Mouse (Mus musculus): ENCODE measurements around the gene Mb.
"Not testable (repeated sequence)": the region's sequence is repeated elsewhere in the genome, so short reads cannot be mapped to it uniquely, and the experiment has no call there.

The Mb gene

DNA sequence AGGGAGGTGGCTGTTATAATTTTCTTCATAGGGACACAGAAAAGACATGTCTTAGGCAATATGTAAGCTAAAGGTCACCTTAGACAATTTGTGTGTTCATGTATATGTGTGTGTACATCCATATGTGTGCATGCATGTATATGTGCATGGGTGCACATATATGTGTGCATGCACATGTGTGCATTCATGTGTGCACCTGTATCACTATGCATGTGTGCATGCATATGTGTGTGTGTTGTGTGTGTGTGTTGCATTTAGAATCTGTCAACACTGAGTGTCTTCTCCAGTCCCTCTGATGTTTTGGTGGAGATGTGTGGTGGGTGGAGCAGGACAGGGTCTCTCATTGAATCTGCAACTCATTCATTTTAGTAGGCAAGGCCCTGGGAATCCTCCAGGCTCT is 12.3 kb upstream of the Mb start:
- no peak for DNase-seq (ENCODE audit: low spot score)

DNA sequence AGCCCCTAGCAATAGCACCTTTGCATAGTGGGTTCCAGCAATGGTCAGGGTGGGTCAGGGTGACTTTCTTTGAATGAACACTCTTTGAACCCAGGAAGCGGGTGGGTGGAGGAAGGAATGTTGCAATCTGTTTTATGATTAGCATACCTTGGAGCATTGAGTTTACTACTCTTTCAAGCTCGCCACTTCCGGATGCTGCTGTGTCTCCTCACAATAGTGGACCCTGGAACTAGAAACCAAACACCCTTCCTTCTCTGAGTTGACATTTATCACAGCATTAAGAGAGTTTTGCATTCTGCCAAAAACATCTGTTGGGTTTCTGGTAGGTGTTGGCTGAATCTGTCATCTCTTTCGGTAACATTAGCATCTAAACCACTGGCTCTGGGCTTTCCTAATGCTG is 8.9 kb upstream of the Mb start:
- not testable (repeated sequence) for DNase-seq (ENCODE audit: low spot score)

DNA sequence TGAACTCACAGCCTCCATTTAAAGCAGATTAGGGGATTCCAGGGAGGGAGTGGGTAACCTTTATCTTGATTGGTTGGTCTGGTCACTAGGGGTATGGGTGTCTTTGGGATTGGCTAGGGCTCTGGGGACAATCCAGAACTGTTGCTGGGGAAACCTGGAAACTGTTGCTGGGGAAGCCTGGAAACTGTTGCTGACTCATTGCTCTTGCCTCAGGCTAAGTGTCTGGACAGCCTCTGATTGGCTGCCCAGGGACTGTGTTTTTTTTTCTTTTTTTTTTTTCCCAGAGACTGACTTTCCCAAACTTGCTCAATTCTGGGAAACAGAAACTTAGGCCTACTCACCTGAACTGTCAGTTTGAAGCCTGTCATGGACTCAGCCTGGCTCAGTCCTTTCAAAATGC is 8.1 kb upstream of the Mb start:
- no peak for DNase-seq (ENCODE audit: low spot score)

DNA sequence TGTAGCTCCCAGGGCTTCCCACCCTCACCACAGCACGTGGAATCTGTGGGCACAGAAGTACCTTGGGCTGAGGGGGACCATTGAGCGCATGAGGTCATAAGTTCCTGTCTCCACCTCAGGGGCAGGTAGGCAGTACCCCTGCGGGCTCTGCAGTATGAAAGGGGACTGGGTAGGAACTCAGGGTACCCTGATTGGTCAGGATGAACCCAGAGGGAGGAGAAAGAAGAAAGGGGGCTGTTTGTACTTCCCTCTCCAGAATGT is 6.3 kb upstream of the Mb start:
- no peak for DNase-seq (ENCODE audit: low spot score)

DNA sequence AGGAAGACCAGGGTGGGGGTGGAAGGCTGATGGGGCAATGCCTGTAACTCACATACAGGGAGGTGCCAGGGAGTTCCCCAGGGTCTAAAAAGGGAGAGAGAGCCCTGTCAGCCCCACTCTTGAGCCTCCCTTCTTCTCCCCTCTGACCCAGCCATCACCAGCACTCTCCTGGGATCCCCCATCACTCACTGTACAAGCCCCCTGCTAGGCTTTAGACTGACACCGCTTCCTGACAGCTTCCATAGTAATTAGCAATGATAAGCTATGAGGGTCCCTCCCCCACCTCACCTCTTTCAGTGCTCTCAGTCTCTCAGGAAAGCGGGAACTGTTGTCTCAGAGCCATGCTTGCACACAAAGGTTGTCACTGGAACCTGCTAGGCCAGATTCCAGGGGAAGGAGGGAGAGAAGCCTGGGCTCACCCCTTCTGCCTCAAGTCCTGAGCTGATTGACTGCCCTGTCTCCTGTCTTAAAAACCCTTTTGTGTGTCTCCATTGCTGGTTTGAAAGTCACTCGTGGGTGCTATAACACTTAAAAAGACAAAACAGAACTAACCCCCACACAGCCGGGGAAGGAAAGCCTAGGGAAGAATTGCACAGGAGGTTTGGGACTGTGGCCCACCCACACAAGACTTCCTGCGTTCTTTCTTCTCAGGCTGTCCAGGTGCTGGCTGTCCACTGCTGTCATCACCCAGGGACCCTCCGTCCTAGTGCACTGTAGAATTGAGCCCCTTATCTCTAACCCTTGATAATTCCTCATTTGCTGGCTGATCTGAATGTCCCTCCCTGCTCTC is 5.7 kb upstream of the Mb start:
- no peak for DNase-seq (ENCODE audit: low spot score)

DNA sequence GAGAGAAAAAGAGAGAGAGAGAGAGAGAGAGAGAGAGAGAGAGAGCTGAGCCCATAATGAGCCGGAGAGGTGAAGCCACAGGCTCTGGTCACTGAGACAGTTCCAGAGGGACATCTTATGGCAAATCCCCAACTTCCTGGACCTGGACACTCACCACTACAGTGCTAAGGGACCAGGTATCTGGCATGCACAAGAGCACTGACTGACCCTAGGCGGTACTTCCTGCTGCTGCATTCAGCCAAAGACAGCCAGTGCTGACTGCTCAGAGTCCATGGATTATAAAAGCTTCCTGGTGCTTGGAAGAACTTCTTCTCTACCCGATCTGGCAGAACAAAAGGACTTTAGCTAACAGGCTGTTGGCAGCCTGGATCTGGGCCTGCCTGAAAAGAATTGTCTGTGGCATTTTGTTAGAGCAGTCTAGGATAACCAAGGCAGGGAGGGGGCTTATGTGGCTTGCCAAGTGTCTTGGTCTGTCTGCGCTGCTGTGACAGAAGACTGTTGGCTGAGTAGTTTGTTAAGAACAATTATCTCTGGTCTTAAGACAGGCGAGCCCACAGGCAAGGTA is 4.2 kb upstream of the Mb start:
- DNase-seq (ENCODE audit: low spot score) = no peak

DNA sequence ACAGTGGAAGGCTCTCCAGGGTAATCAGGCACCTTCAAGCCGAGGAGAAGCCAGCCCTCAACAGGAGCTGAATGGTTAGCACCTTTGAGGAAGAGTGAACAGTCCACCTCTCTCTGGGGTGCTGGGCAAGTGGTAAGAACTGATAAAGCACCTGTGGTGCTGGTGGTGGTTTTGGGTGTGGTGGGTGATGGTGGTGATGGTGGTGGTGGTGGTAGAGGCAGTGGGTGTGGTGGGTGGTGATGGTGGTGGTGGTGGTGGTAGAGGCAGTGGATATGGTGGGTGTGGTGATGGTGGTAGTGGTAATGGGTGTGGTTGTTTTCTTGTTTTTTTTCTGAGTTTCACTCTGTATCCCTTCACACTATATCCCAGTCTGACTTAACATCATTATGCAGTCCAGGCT is 2.6 kb upstream of the Mb start:
- no peak for DNase-seq (ENCODE audit: low spot score)

DNA sequence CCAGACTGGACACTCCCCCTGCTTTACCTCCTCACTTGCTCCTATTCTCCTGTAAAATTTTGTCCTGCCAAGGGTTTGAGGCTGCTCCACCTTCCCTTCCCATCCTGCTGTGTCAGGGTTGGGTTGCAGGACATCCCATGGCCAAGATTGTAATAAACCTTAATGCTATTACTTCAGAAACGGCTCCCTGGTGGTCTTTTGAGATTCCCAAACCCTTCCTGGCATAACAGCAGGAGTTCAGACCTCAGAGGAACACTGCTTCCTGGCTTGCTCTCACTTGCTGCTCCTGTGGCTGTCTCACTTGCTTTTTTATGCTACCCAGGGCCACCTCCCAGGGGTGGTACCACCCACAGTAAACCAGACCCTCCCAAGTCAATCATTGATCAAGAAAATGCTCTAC is 1.7 kb upstream of the Mb start:
- DNase-seq (ENCODE audit: low spot score) = no peak

DNA sequence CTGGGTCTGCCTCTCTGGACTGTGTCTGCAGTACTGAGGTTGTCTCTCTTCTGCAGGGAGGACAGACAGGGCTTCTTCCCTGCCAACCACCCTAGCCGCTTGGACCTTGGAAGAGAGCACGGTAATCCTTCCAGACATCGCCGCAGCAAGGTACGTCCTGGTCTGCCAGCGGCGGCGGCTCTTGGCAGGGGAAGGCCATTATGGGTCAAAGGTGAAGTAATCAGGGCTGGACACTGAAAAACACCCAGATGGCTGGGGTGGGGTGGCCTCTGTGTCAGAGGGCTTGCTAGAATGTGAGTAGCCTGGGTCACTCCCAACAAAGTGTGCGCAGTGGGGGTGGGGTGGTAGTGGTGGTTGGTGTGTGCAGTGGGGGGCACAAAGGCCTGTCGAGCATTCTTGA is 4.9 kb downstream of the Mb start:
- no peak for DNase-seq (ENCODE audit: low spot score)

DNA sequence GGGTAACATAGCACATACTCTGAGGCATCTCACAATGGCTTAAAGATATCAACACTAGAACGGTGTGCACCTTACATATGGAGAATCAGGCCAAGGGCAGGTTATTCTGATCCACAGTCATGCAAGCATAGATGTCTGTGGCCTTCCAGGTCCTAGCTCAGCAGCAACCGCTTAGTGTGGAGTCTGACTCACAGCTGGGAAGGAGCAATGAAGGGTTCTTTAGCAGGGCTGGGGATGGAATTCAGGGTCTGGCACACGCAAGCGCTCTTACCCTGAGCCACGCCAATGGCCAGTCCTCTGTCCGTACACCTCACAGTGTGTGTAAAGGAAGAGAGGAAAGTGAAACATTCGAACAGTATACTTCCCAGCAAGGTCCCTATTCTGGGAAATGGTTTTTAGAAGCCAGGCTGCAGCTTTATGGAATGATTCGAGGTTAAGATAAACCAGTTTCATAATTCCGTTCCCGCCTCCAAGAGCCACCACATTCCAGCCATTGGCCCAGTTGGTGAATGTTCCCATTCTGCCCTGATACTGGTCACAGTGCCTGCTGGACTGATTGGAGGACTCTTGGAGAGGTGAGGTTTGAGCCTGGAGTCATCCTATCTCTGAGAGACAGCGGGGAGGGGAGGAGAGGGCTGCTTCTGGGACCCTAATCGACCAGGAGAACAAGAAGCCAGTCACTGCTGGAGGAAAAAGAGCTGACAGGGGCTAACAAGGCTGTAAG is 5.7 kb downstream of the Mb start, which contains the start of gene Apol6:
TSS of gene Apol6 (plus strand) at position 133 of the 724 bp plus-strand sequence.
- DNase-seq (ENCODE audit: low spot score) = no peak

DNA sequence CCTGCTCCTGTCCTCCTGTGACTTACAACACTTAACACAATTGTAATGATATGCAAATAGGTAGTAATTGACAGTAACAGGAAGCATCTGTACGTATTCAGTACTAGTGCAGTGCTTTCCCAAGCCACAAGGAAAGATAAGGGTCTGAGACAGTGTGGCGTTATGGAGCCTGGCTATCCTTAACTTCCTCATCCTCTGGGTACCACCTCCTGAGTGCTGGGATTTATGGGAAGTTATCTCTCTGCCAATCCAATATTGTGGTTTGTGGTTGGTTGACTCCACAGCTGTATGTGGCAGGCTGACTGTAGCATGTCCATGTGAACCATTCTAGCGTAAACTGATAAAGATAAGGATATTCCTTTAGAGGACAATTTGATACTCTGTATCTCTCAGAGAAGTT is 9.7 kb downstream of the Mb start:
- DNase-seq (ENCODE audit: low spot score) = no peak

DNA sequence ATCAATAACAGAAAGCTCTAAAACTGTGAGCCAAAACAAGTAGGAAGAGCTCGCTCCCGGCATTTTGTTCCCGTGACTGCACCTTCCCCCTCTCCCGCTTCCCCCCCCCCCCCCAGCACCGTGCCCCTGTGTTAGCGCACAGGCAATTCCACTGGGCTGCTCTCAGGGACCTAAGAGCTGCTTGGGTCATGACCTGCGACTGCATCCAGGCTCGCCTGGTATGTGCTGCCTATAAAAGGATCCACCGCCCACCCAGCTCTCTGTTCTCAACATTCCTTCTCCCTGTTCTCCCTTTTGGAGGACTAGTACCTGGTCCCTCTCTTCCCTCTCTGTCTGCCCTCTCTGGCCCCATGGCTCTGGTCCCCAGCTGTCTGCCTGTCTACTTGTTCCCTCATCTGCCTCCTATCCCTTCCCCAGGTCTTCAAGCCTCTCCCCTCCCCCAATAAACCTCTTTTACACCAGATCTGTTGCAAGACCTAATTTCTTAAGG is 11.2 kb downstream of the Mb start:
- DNase-seq (ENCODE audit: low spot score) = no peak

DNA sequence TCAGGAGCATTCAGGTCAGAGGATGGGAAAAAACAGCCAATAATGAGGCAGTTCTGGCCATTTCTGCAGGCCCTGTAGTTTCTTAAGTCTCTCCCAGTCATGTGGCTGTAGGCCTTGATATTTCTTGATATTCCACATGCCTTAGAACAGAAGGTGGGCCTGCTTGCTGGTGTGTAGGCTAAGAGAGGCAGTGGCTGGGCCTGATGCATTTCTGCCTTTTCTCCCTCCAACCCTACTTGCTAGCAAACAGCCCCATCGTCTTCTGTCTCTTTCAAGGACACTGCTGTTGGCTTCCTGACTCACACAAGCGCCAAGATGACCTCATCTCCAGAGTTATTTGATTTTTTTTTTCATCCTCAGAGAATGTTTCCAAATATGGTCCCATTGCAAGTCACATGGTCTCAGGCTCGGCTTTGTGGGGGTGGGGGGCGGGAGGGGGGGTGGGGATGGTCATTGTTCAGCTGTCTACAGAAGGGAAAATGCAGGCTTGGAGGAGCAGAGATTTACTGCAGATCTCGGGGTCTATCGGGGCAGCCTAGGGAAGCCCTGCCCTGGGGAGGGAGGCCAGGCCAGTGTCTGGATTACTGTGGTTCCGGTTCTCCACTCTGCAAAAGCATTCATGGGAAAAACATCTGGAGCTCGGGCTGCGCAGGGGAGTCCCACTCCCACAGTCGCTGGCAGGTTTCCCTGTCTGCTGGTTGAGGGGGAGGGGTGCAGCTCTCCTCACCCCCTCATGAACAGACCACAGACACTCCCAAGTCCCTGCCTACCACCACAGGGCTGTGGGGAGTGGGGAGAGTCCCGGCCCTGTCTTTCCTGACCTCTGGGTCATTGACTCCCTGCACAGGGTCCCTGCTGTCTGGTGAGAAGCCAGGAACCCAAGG is 12.9 kb downstream of the Mb start:
- peak; percentile 63 for DNase-seq (ENCODE audit: low spot score)

DNA sequence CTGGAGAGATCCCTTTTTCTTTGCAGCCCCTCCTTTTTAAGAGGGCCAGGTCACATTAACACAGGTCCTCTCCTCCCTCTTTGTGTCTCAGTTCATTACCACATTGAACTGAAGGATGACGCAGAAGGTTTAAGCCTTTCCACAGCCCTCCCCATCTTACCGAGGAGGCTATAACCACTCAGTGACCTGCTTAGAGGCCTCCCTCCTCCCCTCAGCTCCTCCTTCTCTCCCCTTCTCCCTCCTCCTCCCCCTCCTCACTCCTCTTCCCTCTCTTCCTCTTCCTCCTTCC is 13.5 kb downstream of the Mb start:
- no peak for DNase-seq (ENCODE audit: low spot score)

DNA sequence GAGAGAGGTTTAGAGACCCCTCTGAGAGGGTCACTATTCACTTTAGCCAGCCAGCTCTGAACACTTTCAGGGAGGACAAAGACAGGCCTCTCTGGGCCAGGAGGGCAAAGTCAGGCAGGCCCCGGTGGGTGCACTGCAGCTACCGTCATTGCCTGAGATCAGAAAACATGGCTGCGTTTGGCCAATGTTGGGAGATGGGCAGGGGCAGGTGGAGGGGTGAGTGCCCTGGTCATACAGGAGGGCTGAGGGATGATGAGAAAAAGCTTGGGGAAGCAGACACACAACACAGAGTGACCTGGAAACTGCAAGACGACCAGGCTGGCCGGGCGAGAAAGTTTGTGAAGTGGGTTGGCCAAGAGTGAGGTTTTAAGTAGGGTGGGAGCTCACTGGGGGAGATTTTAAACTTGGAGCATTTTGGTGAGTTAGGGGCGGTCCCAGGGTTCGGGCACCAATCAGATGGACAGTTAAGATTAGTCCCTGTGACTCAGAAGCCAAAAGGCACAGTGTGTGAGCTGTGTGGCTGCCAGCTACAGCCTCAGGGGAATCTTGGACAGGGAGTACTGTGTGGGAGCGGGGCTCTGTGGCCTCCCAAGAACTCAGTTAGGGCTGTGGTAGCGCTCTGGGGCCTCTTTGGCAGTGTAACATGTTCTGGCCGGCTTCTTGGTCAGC is 14.0 kb downstream of the Mb start:
- peak; percentile 41 for DNase-seq (ENCODE audit: low spot score)

DNA sequence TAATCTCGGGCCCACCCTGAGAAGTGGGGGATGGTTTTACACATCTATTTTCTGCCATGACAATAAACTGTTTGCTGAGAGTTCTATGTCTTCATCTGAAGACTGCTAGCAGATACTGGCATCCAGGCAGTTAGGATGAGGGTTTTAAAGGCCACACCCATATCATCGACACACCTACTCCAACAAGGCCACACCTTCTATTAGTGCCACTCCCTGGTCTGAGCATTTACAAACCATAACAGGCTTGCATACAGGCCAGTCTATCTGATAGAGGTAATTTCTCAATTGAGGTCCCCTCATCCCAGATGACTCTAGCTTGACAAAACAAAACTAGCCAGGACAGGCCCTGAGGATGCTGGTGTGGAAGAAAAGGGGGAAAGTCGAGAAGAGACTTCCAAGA is 14.8 kb downstream of the Mb start:
- no peak for DNase-seq (ENCODE audit: low spot score)

DNA sequence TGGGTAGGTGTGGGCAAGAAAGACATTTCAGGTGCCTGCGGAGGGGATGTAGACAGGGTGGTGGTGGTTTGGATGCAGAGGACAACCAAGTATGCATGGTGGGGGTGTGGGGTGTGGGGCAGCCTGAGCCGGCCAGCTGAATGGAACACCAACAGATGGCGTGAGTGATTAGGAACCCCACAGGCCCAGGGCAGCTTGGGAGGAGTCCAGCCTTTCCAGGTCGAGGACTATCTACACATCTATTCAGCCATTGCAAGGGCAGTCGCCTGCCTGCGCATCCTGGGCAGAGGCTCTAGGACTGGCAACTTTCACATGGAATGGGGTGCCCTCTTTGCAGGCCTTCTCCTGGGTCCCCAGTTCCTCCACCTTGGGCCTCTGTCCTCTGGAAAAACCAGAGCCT is 15.9 kb downstream of the Mb start:
- no peak for DNase-seq (ENCODE audit: low spot score)

DNA sequence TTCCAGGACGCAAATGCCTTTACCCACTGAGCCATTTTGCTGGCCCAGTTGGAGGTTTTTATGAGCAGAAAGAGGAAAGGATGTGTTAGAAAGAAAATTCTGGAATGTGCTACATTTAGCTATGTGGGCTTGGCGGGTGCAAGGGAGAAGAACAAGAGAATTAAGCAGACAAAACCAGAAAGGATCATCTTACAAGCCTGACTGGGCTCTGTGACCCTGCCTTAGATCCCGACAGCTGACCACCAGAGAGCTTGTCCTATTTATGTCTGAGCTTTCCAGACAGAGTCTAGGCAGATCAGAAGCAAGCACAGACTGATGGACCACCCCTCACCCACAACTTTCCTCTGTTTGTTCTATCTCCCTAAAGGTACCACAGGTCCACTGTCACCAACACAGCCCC is 19.2 kb downstream of the Mb start:
- no peak for DNase-seq (ENCODE audit: low spot score)

DNA sequence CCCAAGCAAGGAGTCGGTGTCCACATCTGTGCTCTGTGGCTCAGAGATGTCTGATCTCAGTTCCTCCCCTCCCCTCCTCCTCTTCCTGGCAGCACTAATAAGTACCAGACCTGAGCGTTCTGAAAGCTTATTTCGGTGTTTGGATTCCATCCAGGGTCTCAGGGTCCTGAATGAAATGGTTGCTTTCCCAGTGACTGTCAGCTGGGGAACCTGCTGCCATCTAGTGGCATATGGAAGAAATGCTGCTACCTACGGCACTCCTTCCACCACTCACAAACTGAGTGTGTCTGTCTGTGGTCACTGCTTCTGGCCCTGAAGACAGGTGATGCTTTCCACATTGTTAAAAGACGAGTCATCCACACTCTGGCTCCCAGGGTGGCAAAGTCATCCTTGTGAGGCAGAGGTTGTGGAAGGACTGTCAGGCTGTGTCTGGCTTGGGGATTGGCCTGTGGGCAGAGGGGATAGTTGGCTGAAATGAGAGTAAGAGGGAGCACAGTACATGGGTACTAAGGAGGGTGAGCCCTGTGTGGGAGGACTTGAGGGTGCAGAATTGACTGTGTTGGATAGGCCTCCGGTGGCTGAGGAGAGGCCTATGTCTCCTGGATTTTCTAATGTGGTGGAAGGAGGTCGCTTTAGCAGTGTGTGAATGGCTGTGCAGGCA is 21.0 kb downstream of the Mb start:
- no peak for DNase-seq (ENCODE audit: low spot score)

DNA sequence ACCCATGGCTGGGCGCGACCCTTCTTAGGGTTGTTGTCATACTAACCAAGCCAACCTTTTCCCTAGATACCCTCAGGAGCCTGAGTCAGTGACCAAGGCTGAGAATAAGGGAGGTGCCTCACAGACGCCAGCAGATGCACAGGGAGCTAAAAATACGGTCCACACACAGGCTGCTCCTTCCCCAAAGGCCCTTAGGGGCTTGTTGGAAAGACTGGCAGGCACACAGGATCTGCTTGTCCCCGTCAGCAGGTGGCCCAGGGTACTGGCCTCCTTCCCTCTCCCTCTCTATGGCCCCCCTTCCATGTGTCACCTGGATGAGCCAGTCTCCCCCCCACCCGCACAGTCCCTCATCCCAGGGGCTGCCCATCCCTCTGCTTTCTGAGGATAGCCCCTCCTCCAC is 22.8 kb downstream of the Mb start:
- DNase-seq (ENCODE audit: low spot score) = no peak

DNA sequence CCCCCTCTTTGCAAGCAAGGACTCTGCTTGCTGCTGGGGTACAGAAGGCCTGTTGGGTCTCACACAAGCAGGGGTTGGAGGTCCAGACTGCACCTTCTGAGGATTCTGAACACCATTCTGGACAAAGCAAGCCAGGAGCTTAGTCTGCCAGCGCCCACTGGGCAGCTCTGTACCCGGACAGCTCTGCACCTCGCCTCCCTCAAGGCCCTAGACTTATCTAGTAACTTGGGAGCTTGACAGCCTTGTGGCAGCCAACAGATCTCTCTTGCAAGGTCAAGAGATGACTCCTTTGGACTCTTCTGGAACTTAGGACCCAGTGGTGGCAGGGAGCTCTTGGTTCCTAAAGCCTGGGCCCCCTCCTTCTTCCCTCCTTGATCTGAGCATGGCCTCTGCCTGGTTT is 23.4 kb downstream of the Mb start:
- DNase-seq (ENCODE audit: low spot score) = no peak

Measured in ovary, postnatal 10 days (tissue).